Mouse (Mus musculus) forebrain, embryonic 10.5 days (tissue): ENCODE measurements around the gene Atxn2l. TPM values are rescaled to one million over a fixed set of nuclear protein-coding genes. Genes with fewer than 3 reads are reported as not detected.

Experiments used
- DNase-seq: peaks from one replicate; pipeline ENCODE4 v3.0.0-alpha.2; 2017; ENCODE audit warnings: low spot score; ENCODE audit errors: extremely low spot score
- H3K27ac ChIP-seq: fragments of 300-500 bp; sonication (generic); 2 replicates; pipeline ENCODE4 v1.5.1; 2016; ENCODE audit warnings: mild to moderate bottlenecking
- H3K27me3 ChIP-seq: fragments of 300-500 bp; sonication (generic); 2 replicates; pipeline ENCODE4 v1.6.1; 2016; ENCODE audit warnings: mild to moderate bottlenecking; ENCODE audit not compliant: poor library complexity, severe bottlenecking
- H3K36me3 ChIP-seq: fragments of 300-500 bp; sonication (generic); replicated peaks from 2 replicates; pipeline ENCODE4 v1.6.1; 2016; ENCODE audit warnings: mild to moderate bottlenecking, moderate library complexity
- H3K4me1 ChIP-seq: fragments of 300-500 bp; sonication (generic); 2 replicates; pipeline ENCODE4 v1.6.1; 2016
- H3K4me3 ChIP-seq: fragments of 300-500 bp; sonication (generic); 2 replicates; pipeline ENCODE4 v1.5.1; 2016; ENCODE audit warnings: mild to moderate bottlenecking, moderate library complexity
- H3K9me3 ChIP-seq: fragments of 300-500 bp; sonication (generic); 2 replicates; pipeline ENCODE4 v1.6.1; 2016; ENCODE audit warnings: mild to moderate bottlenecking, moderate library complexity
- WGBS: fragments of 180-500 bp; shearing (Covaris S2); methylation state at CpG from one replicate; pipeline ENCODE4 v1.1.7; 2016; 5-methylcytosine and 5-hydroxymethylcytosine counted together
- polyA plus RNA-seq: library from polyadenylated mRNA; unstranded; fragments of >200 nt; fragmentation: Nextera tagmentation; extraction: Ambion mirVana; gene quantifications from 2 replicates; pipeline ENCODE4 v1.2.1, GENCODE M21; 2016

The Atxn2l gene
- polyA plus RNA-seq, 1 experiment from 2014 or later = 55.3 TPM

GRCm38 (mm10) chr7:126456382-126457266 is 46.6 kb downstream of the Atxn2l start:
- DNase-seq = no peak
- Histone ChIP-seq H3K36me3 (no peaks in the 10 kb centered on the region), H3K9me3 (no peaks in the 10 kb centered on the region), H3K27ac (no peak overlapping the region), H3K4me1 (peaks cover 6% of the 10 kb centered on the region; the same call in 1 of the 2 replicates), H3K27me3 (no peaks in the 10 kb centered on the region), H3K4me3 (no peak overlapping the region)
- WGBS = 90% methylated on average over 17 of the region's 17 CpGs

DNA sequence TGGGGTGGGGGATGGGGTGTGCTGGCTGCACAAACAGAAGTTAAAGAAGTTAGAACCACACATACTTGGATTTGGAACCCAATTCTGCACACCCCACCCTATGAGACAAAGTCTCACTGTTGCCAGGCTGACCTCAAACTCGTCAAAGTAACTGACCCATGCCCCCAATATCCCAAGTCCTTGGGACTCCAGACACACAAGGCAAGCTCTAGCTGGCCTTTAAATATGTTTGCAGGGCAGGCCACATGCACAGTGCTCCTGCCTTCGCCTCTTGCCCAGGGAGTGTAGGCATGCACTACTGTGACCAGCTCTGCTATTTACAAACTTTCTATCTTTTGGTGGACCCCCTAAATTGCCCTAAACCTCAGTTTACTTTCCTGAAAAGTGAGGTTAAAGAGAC is 48.0 kb downstream of the Atxn2l start:
- Histone ChIP-seq H3K27me3 (no peaks in the 10 kb centered on the region), H3K4me3 (no peak overlapping the region), H3K9me3 (no peaks in the 10 kb centered on the region), H3K27ac (no peak overlapping the region), H3K4me1 (no peaks in the 10 kb centered on the region), H3K36me3 (no peaks in the 10 kb centered on the region)
- no peak for DNase-seq
- WGBS = 85% methylated on average over 2 of the region's 2 CpGs

DNA sequence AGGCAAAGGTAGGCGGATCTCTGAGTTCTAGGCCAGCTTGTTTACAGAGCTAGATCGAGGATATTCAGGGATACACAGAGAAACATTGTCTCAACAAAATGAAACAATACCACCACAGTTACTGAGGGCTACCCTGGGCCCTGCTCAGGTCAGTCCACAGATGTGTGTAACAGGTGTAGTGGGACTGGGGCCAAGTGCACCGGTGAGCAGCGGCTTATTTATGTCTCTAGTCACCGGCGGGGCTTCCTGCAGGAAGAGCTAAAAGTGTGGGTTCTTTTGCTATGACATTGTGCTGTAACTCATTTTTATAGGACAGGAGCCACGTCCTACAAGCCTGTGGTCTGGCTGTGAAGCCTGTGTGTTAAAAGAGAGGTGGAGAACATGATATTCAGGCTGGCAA is 49.4 kb downstream of the Atxn2l start:
- no peak for DNase-seq
- H3K9me3 ChIP-seq = no peaks in the 10 kb centered on the region
- no peak overlapping the region for H3K27ac ChIP-seq
- H3K4me3 ChIP-seq = no peak overlapping the region
- no peaks in the 10 kb centered on the region for H3K36me3 ChIP-seq
- H3K4me1 ChIP-seq = no peaks in the 10 kb centered on the region
- 86% methylated on average over 7 of the region's 7 CpGs for WGBS
- no peaks in the 10 kb centered on the region for H3K27me3 ChIP-seq

DNA sequence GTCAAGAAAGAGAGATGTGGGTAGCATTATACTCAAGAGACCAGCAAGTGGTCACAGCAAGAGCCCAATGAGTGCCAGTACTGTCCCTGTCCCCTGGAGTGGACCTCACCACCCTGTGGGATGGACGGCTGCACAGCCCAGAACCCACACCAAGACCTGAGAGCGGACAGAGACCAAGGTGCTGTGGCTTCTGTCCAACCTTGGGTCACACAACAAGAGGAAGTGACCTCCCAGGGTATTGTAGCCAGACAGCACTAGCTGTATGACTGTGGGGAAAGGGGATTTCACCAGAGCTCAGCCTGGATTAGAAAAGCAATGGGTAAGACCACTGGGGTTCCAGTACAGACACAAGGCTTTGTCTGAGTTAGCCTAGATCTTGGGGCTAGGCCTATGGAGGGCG is 51.0 kb downstream of the Atxn2l start:
- Histone ChIP-seq H3K36me3 (peaks cover 9% of the 10 kb centered on the region), H3K4me1 (no peaks in the 10 kb centered on the region), H3K27ac (no peak overlapping the region), H3K9me3 (no peaks in the 10 kb centered on the region), H3K27me3 (no peaks in the 10 kb centered on the region), H3K4me3 (no peak overlapping the region)
- WGBS = 95% methylated on average over 3 of the region's 3 CpGs
- no peak for DNase-seq

DNA sequence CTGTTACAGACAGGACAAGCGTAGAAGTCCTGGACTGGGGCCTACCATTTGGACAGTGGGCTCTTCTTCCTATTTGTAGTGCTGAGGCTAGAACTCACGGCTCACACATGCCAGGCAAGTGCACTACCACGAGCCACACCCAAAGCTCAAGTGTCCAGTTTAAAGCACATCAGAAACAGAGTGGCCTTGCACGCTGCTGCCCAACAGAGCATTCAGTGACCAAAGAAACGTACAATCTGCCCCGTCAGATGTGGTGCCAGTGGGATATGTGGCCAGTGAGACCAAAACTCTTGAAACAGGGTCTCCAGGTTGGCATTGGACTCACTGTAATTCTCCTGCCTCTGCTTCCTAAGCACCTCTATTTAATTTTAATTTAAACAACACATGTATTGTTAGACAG is 52.6 kb downstream of the Atxn2l start:
- Histone ChIP-seq H3K27ac (no peak overlapping the region), H3K27me3 (no peaks in the 10 kb centered on the region), H3K36me3 (peaks cover 25% of the 10 kb centered on the region), H3K4me1 (no peaks in the 10 kb centered on the region), H3K4me3 (no peak overlapping the region), H3K9me3 (no peaks in the 10 kb centered on the region)
- DNase-seq = no peak
- WGBS = 93% methylated on average over 6 of the region's 6 CpGs

DNA sequence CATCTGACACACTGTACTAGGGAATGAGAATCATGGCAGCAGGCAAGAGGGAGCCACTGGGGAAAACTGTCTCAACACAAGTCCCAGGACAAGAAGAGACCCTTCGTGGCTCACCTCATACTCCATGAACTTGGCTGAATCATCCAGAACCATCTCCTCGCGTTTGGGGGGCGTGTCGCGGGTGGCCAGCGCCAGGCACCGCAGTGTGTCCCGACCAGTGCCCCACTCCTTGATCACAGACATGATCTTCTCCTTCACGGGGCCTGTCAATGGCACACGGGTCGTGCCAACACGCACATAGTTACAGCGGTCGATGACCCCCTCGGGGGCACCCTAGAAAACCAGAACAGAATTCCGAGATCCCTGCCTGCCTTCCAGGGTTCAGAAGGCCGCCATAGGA is 53.2 kb downstream of the Atxn2l start:
- H3K9me3 ChIP-seq = no peaks in the 10 kb centered on the region
- no peak for DNase-seq
- H3K36me3 ChIP-seq = peaks cover 31% of the 10 kb centered on the region
- no peaks in the 10 kb centered on the region for H3K4me1 ChIP-seq
- 92% methylated on average over 18 of the region's 18 CpGs for WGBS
- no peaks in the 10 kb centered on the region for H3K27me3 ChIP-seq
- H3K4me3 ChIP-seq = no peak overlapping the region
- no peak overlapping the region for H3K27ac ChIP-seq

- Histone ChIP-seq H3K27ac (no peak overlapping the region), H3K4me1 (no peaks in the 10 kb centered on the region), H3K36me3 (peaks cover 44% of the 10 kb centered on the region), H3K27me3 (no peaks in the 10 kb centered on the region), H3K4me3 (no peak overlapping the region), H3K9me3 (no peaks in the 10 kb centered on the region)
- 95% methylated on average over 19 of the region's 19 CpGs for WGBS
- DNase-seq = no peak
Observed at GRCm38 (mm10) chr7:126448481-126448880, 54.8 kb downstream of the Atxn2l start.

DNA sequence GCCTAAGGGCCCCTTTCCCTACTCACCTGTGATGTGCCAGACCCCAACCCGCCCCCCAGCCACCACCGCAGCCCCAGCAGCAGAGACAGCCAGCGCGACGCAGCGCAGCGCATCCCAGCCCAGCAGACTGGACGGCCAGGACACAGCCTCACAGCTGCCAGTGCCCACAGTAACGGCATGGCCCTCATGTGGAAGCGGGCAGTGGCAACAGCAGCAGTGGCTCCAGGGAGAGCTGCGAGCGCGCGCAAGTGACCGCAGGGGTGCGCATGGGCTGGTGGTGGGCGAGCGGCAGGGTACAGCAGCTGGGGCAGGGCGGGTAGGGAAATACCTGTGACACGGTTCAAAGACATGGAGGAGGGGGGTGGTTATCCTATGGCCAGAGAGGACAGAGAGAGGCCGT is 57.0 kb downstream of the Atxn2l start:
- no peak for DNase-seq
- H3K4me1 ChIP-seq = no peaks in the 10 kb centered on the region
- no peaks in the 10 kb centered on the region for H3K9me3 ChIP-seq
- WGBS = 92% methylated on average over 21 of the region's 21 CpGs
- peaks cover 58% of the 10 kb centered on the region for H3K36me3 ChIP-seq
- no peak overlapping the region for H3K4me3 ChIP-seq
- no peaks in the 10 kb centered on the region for H3K27me3 ChIP-seq
- no peak overlapping the region for H3K27ac ChIP-seq

DNA sequence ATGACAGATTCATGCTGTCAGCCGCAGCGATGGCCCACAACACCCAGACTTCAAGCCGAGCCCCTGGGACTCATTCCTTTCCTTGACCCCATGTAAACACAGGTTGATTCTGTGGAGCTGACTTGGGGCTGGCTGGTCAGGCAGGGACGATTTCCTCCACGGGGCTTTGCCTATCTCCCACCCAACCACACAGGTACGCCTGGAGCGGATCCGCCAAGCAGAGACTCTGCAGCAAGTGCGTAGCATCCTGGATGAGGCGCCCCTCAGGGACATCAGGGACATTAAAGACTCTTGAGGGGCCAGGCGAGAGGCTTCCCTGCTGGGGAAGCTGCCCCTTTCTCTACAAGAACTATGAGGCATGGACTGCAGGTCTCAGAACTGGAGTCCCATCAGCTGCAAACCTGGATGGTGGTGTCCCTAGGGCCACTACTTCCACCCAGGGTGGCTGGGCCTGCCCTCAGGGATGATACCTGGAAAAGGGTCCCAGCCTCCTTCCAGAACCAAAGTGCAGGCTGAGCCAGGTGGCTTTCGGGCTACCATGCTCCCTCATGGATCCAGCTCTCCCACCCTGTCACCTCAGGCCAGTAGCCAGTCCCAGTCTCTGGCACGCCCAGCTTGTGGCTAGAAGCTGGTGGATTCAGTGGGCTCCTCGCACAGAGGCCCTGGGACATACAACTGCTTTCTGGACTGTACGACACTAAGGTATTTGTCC is 58.0 kb downstream of the Atxn2l start:
- H3K27me3 ChIP-seq = no peaks in the 10 kb centered on the region
- H3K36me3 ChIP-seq = peaks cover 62% of the 10 kb centered on the region
- WGBS = 94% methylated on average over 15 of the region's 15 CpGs
- no peak overlapping the region for H3K4me3 ChIP-seq
- no peak overlapping the region for H3K27ac ChIP-seq
- no peaks in the 10 kb centered on the region for H3K4me1 ChIP-seq
- DNase-seq = no peak
- H3K9me3 ChIP-seq = no peaks in the 10 kb centered on the region

DNA sequence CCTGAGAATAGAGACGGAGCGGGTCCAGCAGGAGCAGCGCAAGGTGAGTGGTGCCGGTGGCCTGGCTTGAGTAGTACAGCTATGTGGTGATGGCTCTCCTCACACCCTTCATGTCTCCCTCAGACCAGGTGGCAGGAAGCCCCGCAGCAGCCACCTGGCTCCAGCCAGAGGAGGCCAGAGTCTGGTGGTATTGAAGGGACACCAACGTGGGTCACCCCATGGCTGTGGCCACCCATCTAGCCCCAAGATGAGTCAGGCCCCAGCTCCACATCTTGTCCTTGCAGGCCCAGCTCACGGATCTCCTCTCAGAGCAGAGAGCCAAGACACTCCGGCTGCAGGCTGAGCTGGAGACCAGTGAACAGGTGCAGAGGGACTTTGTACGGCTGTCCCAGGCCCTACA is 58.7 kb downstream of the Atxn2l start:
- Histone ChIP-seq H3K4me3 (no peak overlapping the region), H3K36me3 (peaks cover 65% of the 10 kb centered on the region), H3K4me1 (no peaks in the 10 kb centered on the region), H3K9me3 (no peaks in the 10 kb centered on the region), H3K27me3 (no peaks in the 10 kb centered on the region), H3K27ac (no peak overlapping the region)
- no peak for DNase-seq
- 92% methylated on average over 9 of the region's 9 CpGs for WGBS

DNA sequence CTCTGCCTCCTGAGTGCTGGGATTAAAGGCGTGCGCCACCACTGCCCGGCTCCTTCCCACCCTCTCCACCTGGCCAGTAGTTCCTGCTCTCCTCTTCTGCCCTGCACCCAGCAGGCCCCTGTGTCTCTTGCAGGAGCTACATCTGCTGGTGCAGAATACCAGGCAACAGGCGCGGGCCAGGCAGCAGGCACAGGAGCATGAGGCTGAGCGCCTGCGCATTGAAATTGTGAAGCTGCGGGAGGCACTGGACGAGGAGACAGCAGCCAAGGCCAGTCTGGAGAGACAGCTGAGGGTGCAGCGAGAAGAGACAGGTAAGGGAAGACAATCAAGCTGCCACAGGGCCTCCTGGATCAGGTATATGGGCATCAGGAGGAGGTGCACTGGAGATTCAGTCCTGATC is 59.2 kb downstream of the Atxn2l start:
- Histone ChIP-seq H3K27ac (no peak overlapping the region), H3K36me3 (peaks cover 65% of the 10 kb centered on the region)
- WGBS = 94% methylated on average over 10 of the region's 10 CpGs

More for the DNA sequence above, 59.2 kb downstream of the Atxn2l start:
- Histone ChIP-seq H3K4me3 (no peak overlapping the region), H3K9me3 (no peaks in the 10 kb centered on the region), H3K27me3 (no peaks in the 10 kb centered on the region), H3K4me1 (no peaks in the 10 kb centered on the region)
- DNase-seq = no peak
